Mouse (Mus musculus) layer of hippocampus, adult 8-10 months (tissue): ENCODE measurements around the gene Odf2l. TPM values are rescaled to one million over a fixed set of nuclear protein-coding genes. Genes with fewer than 3 reads are reported as not detected.

Experiments
- total RNA-seq, 4 experiments: library from RNA; stranded (reverse); gene quantifications; 2 replicates each; pipeline ENCODE4 v1.2.4; 2022

Odf2l gene
- total RNA-seq, 4 experiments from 2014 or later: 17.4 to 28.8 (median 21.7) TPM

Other genes starting within 250 kb of the Odf2l start
- not detected for gene Clca4b, start 186.1 kb upstream of the Odf2l start, total RNA-seq
- gene Clca4a, start 143.5 kb upstream of the Odf2l start, total RNA-seq: not detected
- gene Clca1, start 85.8 kb upstream of the Odf2l start, total RNA-seq: not detected
- gene Clca2, start 19.1 kb upstream of the Odf2l start, total RNA-seq: not detected
- gene Col24a1, start 173.9 kb downstream of the Odf2l start, total RNA-seq: 1 to 10 TPM in 1 of 4 experiments, under 1 TPM in 3; 0.23 to 3.2 (median 0.40) TPM